In genomic region chr6:112420883-112421282, GRCm38 (mm10) we compare ENCODE assay signal across 36 mouse cellular contexts. TPM values are rescaled to one million over a fixed set of nuclear protein-coding genes. Genes with fewer than 3 reads are reported as not detected.
A peak's percentile ranks its signal among the peaks of the same experiment; 100 is the strongest.
DNase-seq lines count a peak whose midpoint lies in the region; ATAC-seq and TF ChIP-seq lines count a peak whose summit lies in the region.
"Had no signal": no experiment of that assay in that cellular context is flagged by ENCODE, and none has a peak within 500 bp of the region (broad histone marks: within the 10 kb centered on the region; RNA-seq: fewer than 3 reads in every experiment).

No protein-coding gene starts in this region.

- WGBS in forebrain, postnatal 0 days = 96% methylated on average over 1 of the region's 1 CpGs
- WGBS in forebrain, embryonic 12.5 days = 81% methylated on average over 1 of the region's 1 CpGs
- 93% methylated on average over 1 of the region's 1 CpGs for WGBS in midbrain, postnatal 0 days
- WGBS in midbrain, embryonic 13.5 days = 100% methylated on average over 1 of the region's 1 CpGs

- no peaks in the 10 kb centered on the region; the same call in 1 of the 2 replicates for H3K9me3 ChIP-seq in forebrain, postnatal 0 days (ENCODE audit: low read length)
- H3K9me3 ChIP-seq in forebrain, embryonic 12.5 days = no peaks in the 10 kb centered on the region
- no peaks in the 10 kb centered on the region for H3K9me3 ChIP-seq in midbrain, postnatal 0 days (ENCODE audit: low read length)
- 0 out of 2 replicates have a peak, but pooled peaks cover 3% of the 10 kb centered on the region for H3K9me3 ChIP-seq in midbrain, embryonic 13.5 days
- H3K9me3 ChIP-seq: heart, embryonic 15.5 days; hindbrain, embryonic 13.5 days; limb, embryonic 10.5 days; limb, embryonic 15.5 days; liver, embryonic 13.5 days; neural tube, embryonic 15.5 days had no signal

- no peak overlapping the region for H3K9ac ChIP-seq in forebrain, postnatal 0 days
- no peak overlapping the region for H3K9ac ChIP-seq in forebrain, embryonic 12.5 days
- H3K9ac ChIP-seq in midbrain, postnatal 0 days (replicated peaks; ENCODE audit: low read length, poor library complexity, severe bottlenecking) = no peak overlapping the region
- no peak overlapping the region for H3K9ac ChIP-seq in midbrain, embryonic 13.5 days (replicated peaks)
- H3K9ac ChIP-seq: heart, embryonic 15.5 days; hindbrain, embryonic 13.5 days; limb, embryonic 15.5 days; liver, embryonic 13.5 days; midbrain, embryonic 12.5 days; neural tube, embryonic 15.5 days had no signal

- H3K4me1 ChIP-seq in forebrain, postnatal 0 days (ENCODE audit: insufficient read depth) = no peaks in the 10 kb centered on the region
- no peaks in the 10 kb centered on the region for H3K4me1 ChIP-seq in forebrain, embryonic 12.5 days
- H3K4me1 ChIP-seq in midbrain, postnatal 0 days (ENCODE audit: insufficient read depth, low read length) = no peaks in the 10 kb centered on the region
- no peaks in the 10 kb centered on the region for H3K4me1 ChIP-seq in midbrain, embryonic 13.5 days (replicated peaks)
- peaks cover 6% of the 10 kb centered on the region for H3K4me1 ChIP-seq in cortical plate, adult 2 months (ENCODE audit: control insufficient read depth, insufficient read depth, low read length)
- H3K4me1 ChIP-seq: heart, embryonic 15.5 days; hindbrain, embryonic 13.5 days; limb, embryonic 10.5 days; limb, embryonic 15.5 days; liver, embryonic 13.5 days; midbrain, embryonic 12.5 days; neural tube, embryonic 15.5 days had no signal

- H3K4me3 ChIP-seq in forebrain, postnatal 0 days (ENCODE audit: low read depth, low read length) = no peak overlapping the region
- H3K4me3 ChIP-seq in forebrain, embryonic 12.5 days (replicated peaks) = no peak overlapping the region
- no peak overlapping the region for H3K4me3 ChIP-seq in layer of hippocampus, adult 2 months
- no peak overlapping the region for H3K4me3 ChIP-seq in midbrain, postnatal 0 days (ENCODE audit: low read depth, low read length)
- no peak overlapping the region for H3K4me3 ChIP-seq in midbrain, embryonic 13.5 days (replicated peaks)
- H3K4me3 ChIP-seq in cortical plate, adult 2 months (ENCODE audit: insufficient read depth, low read length) = no peak overlapping the region
- H3K4me3 ChIP-seq: erythroblast, embryonic 14.5 days; heart, embryonic 15.5 days; hindbrain, embryonic 13.5 days; limb, embryonic 10.5 days; limb, embryonic 15.5 days; liver, embryonic 13.5 days; midbrain, embryonic 12.5 days; neural tube, embryonic 15.5 days had no signal

- H3K4me2 ChIP-seq in forebrain, postnatal 0 days (ENCODE audit: low read depth) = no peak overlapping the region
- no peak overlapping the region for H3K4me2 ChIP-seq in forebrain, embryonic 12.5 days
- H3K4me2 ChIP-seq in midbrain, postnatal 0 days (ENCODE audit: low read depth, low read length, poor library complexity, severe bottlenecking) = no peak overlapping the region
- H3K4me2 ChIP-seq in midbrain, embryonic 13.5 days (replicated peaks) = no peak overlapping the region
- H3K4me2 ChIP-seq: heart, embryonic 15.5 days; hindbrain, embryonic 13.5 days; limb, embryonic 15.5 days; liver, embryonic 13.5 days; midbrain, embryonic 12.5 days; neural tube, embryonic 15.5 days had no signal

- no peaks in the 10 kb centered on the region for H3K27me3 ChIP-seq in forebrain, postnatal 0 days (ENCODE audit: insufficient read depth, low read length)
- H3K27me3 ChIP-seq in forebrain, embryonic 12.5 days = no peaks in the 10 kb centered on the region
- no peaks in the 10 kb centered on the region for H3K27me3 ChIP-seq in midbrain, postnatal 0 days (ENCODE audit: insufficient read depth, low read length)
- H3K27me3 ChIP-seq in midbrain, embryonic 13.5 days = no peaks in the 10 kb centered on the region
- H3K27me3 ChIP-seq: heart, embryonic 15.5 days; hindbrain, embryonic 13.5 days; limb, embryonic 15.5 days; liver, embryonic 13.5 days; midbrain, embryonic 12.5 days; neural tube, embryonic 15.5 days had no signal

- TF ChIP-seq CTCF in forebrain, postnatal 0 days (IDR thresholded peaks at IDR 0.05; ENCODE audit: low read depth) = peak; percentile 24; the same call in 1 of the 2 replicates
- TF ChIP-seq CTCF in layer of hippocampus, adult 2 months (conservative IDR thresholded peaks at IDR 0.05) = peak; percentile 54
- 0 out of 2 replicates have a peak, but pooled peaks have one; percentile 15 for TF ChIP-seq CTCF in midbrain, postnatal 0 days (IDR thresholded peaks at IDR 0.05)
- TF ChIP-seq CTCF in cortical plate, adult 2 months (IDR thresholded peaks at IDR 0.05; ENCODE audit: extremely low read depth, insufficient read depth, low read length) = 0 out of 2 replicates have a peak, but pooled peaks have one; percentile 11

- no peak for TF ChIP-seq POLR2A in cortical plate, adult 2 months (IDR thresholded peaks at IDR 0.05; ENCODE audit: extremely low read depth, insufficient read depth, low read length)

- no peak for ATAC-seq in forebrain, postnatal 0 days
- ATAC-seq in forebrain, embryonic 12.5 days (ENCODE audit: low FRiP score) = no peak
- ATAC-seq in midbrain, postnatal 0 days (ENCODE audit: low FRiP score) = no peak
- ATAC-seq in midbrain, embryonic 13.5 days = no peak
- ATAC-seq: intestine, postnatal 0 days had no signal

- H3K27ac ChIP-seq in forebrain, postnatal 0 days (ENCODE audit: low read depth, low read length) = no peak overlapping the region
- no peak overlapping the region for H3K27ac ChIP-seq in forebrain, embryonic 12.5 days
- no peak overlapping the region for H3K27ac ChIP-seq in layer of hippocampus, adult 2 months
- H3K27ac ChIP-seq in midbrain, postnatal 0 days (ENCODE audit: low read depth, low read length) = no peak overlapping the region
- H3K27ac ChIP-seq in midbrain, embryonic 13.5 days = no peak overlapping the region
- H3K27ac ChIP-seq in cortical plate, adult 2 months (ENCODE audit: insufficient read depth, low read length) = no peak overlapping the region
- H3K27ac ChIP-seq: heart, embryonic 15.5 days; hindbrain, embryonic 13.5 days; limb, embryonic 10.5 days; limb, embryonic 15.5 days; liver, embryonic 13.5 days; midbrain, embryonic 12.5 days; neural tube, embryonic 15.5 days had no signal

- no peak for DNase-seq in forebrain, postnatal 0 days
- peak in 1 of 2 experiments; percentile 4 for DNase-seq in layer of hippocampus, adult 2 months (ENCODE audit: low spot score in 2 of 2)
- DNase-seq in layer of hippocampus, postnatal 25 days (ENCODE audit: extremely low spot score in 1 of 2, low spot score in 1 of 2) = no peak
- no peak for DNase-seq in midbrain, postnatal 0 days (ENCODE audit: low spot score)
- DNase-seq in heart, adult 18-20 months = no peak
- DNase-seq: adrenal gland, postnatal 25 days; cerebellum, adult 11-12 months; cerebellum, postnatal 10 days; gastrocnemius, postnatal 36 days; heart, postnatal 36 days; kidney, postnatal 14 days; liver, embryonic 13.5 days; lung, adult 18-20 months; lung, postnatal 14 days; right cerebral cortex, postnatal 25 days; spleen, adult 18-20 months; thymus, adult 2 months; thymus, postnatal 36 days had no signal

- H3K36me3 ChIP-seq in forebrain, postnatal 0 days (ENCODE audit: insufficient read depth) = no peaks in the 10 kb centered on the region
- no peaks in the 10 kb centered on the region for H3K36me3 ChIP-seq in forebrain, embryonic 12.5 days (replicated peaks)
- no peaks in the 10 kb centered on the region for H3K36me3 ChIP-seq in midbrain, postnatal 0 days (ENCODE audit: insufficient read depth, low read length)
- no peaks in the 10 kb centered on the region for H3K36me3 ChIP-seq in midbrain, embryonic 13.5 days
- H3K36me3 ChIP-seq: G1E; heart, embryonic 15.5 days; hindbrain, embryonic 13.5 days; limb, embryonic 10.5 days; limb, embryonic 15.5 days; liver, embryonic 13.5 days; midbrain, embryonic 12.5 days; neural tube, embryonic 15.5 days had no signal

RNA-seq across cellular contexts. Expression of gene Ssu2, which starts 33.1 kb away (rescaled TPM):
- total RNA-seq in forebrain, postnatal 0 days (2014; rRNA removed) = 0.29 TPM in 1 of 2 replicates, not detected in the other
- polyA plus RNA-seq in forebrain, postnatal 0 days (2015; fragmentation: Nextera tagmentation; extraction: Ambion mirVana) = 0.25 and 0.44 TPM in 2 replicates
- 0.15 and 0.32 TPM in 2 replicates for polyA plus RNA-seq in forebrain, embryonic 12.5 days (2016; fragmentation: Nextera tagmentation; extraction: Ambion mirVana)
- total RNA-seq in layer of hippocampus, adult 2 months (2021) = under 1 TPM; 0.32 to 0.44 TPM
- under 1 TPM; 0.26 to 0.69 TPM for total RNA-seq in layer of hippocampus, postnatal 25 days (2021)
- total RNA-seq in midbrain, postnatal 0 days (2014; rRNA removed) = 0.28 TPM in 1 of 2 replicates, not detected in the other
- 0.33 TPM in 1 of 2 replicates, not detected in the other for polyA plus RNA-seq in midbrain, postnatal 0 days (2015; fragmentation: Nextera tagmentation; extraction: Ambion mirVana)
- 0.23 TPM in 1 of 2 replicates, not detected in the other for polyA plus RNA-seq in midbrain, embryonic 13.5 days (2015; fragmentation: Nextera tagmentation; extraction: Ambion mirVana)
- polyA plus RNA-seq in cortical plate, adult 2 months (2012; rRNA removed) = 0.50 and 0.55 TPM in 2 replicates
- 1 to 10 TPM in 1 of 2 experiments, under 1 TPM in 1; 0.72 to 1.1 TPM for total RNA-seq in heart, adult 18-20 months (2021)
- total RNA-seq: CH12.LX; common myeloid progenitor, adult 5-6 weeks; G1E; megakaryocyte, adult 5-6 weeks had no signal
- polyA plus RNA-seq: C2C12; erythroblast, embryonic 14.5 days; forebrain, embryonic 11.5 days; G1E; hindbrain, embryonic 13.5 days had no signal

RNA-seq across cellular contexts. Expression of gene Cav3, which starts 38.4 kb away (rescaled TPM):
- not detected in 2 replicates for total RNA-seq in forebrain, postnatal 0 days (2014; rRNA removed)
- polyA plus RNA-seq in forebrain, postnatal 0 days (2015; fragmentation: Nextera tagmentation; extraction: Ambion mirVana) = 0.13 TPM in 2 replicates
- 0.22 TPM in 1 of 2 replicates, not detected in the other for polyA plus RNA-seq in forebrain, embryonic 12.5 days (2016; fragmentation: Nextera tagmentation; extraction: Ambion mirVana)
- under 1 TPM; 0.52 to 0.74 TPM for total RNA-seq in layer of hippocampus, adult 2 months (2021)
- under 1 TPM; 0.69 to 0.96 TPM for total RNA-seq in layer of hippocampus, postnatal 25 days (2021)
- total RNA-seq in midbrain, postnatal 0 days (2014; rRNA removed) = not detected in 2 replicates
- not detected in 2 replicates for polyA plus RNA-seq in midbrain, postnatal 0 days (2015; fragmentation: Nextera tagmentation; extraction: Ambion mirVana)
- not detected in 2 replicates for polyA plus RNA-seq in midbrain, embryonic 13.5 days (2015; fragmentation: Nextera tagmentation; extraction: Ambion mirVana)
- 0.13 and 0.25 TPM in 2 replicates for polyA plus RNA-seq in cortical plate, adult 2 months (2012; rRNA removed)
- 10 to 100 TPM; 62.8 to 77.7 TPM for total RNA-seq in heart, adult 18-20 months (2021)
- total RNA-seq: adrenal gland, adult 18-20 months; adrenal gland, postnatal 25 days; CH12.LX; common myeloid progenitor, adult 5-6 weeks; G1E; megakaryocyte, adult 5-6 weeks had no signal
- polyA plus RNA-seq: erythroblast, embryonic 14.5 days; forebrain, embryonic 11.5 days; G1E; midbrain, embryonic 12.5 days had no signal

Comparison
In these comparisons a context has a peak if more than half of its experiments do, and no peak if none do; other contexts are left out.
1. RNA of gene Cav3, which starts 38.4 kb away (total RNA-seq): 62.8 to 77.7 TPM in heart, adult 18-20 months; 0.69 to 0.96 TPM in layer of hippocampus, postnatal 25 days, 0.52 to 0.74 TPM in layer of hippocampus, adult 2 months, not detected in forebrain, postnatal 0 days and not detected in midbrain, postnatal 0 days; every median in the first group is over 10 times any median in the second.
2. Peak in every context shown above with its lines, with median percentiles within 50 percentile points of each other: CTCF ChIP-seq.